Mouse (Mus musculus) lung, embryonic 14.5 days (tissue): Measurements from ENCODE around the gene Hspa1l. TPM values are rescaled to one million over a fixed set of nuclear protein-coding genes. Genes with fewer than 3 reads are reported as not detected.
"Not testable (repeated sequence)": the region's sequence is repeated elsewhere in the genome, so short reads cannot be mapped to it uniquely, and the experiment has no call there.

ENCODE experiments used
- ATAC-seq: fragments of 200-750 bp; cut with Nextera tagmentation; 2 replicates; pipeline ENCODE4 v1.8.0; 2017; ENCODE audit warnings: mild to moderate bottlenecking, moderate TSS enrichment, moderate library complexity; ENCODE audit not compliant: insufficient read depth
- DNase-seq: peaks from one replicate; pipeline ENCODE4 v3.0.0-alpha.2; 2015
- H3K27ac ChIP-seq: fragments of 300-500 bp; sonication (generic); 2 replicates; pipeline ENCODE4 v1.5.1; 2014; ENCODE audit warnings: low read depth, mild to moderate bottlenecking, moderate library complexity
- H3K27me3 ChIP-seq: fragments of 300-500 bp; sonication (generic); 2 replicates; pipeline ENCODE4 v1.6.1; 2014; ENCODE audit warnings: low read length, control low read depth; ENCODE audit not compliant: insufficient read depth
- H3K36me3 ChIP-seq: fragments of 300-500 bp; sonication (generic); 2 replicates; pipeline ENCODE4 v1.6.1; 2014; ENCODE audit warnings: control low read depth; ENCODE audit not compliant: insufficient read depth
- H3K4me1 ChIP-seq: fragments of 300-500 bp; sonication (generic); 2 replicates; pipeline ENCODE4 v1.6.1; 2014; ENCODE audit warnings: antibody characterized with exemption, control low read depth; ENCODE audit not compliant: insufficient read depth
- H3K4me2 ChIP-seq: fragments of 300-500 bp; sonication (generic); 2 replicates; pipeline ENCODE4 v1.6.1; 2014; ENCODE audit warnings: mild to moderate bottlenecking
- H3K4me3 ChIP-seq: fragments of 300-500 bp; sonication (generic); 2 replicates; pipeline ENCODE4 v1.5.1; 2014; ENCODE audit warnings: low read depth, low read length
- H3K9ac ChIP-seq: fragments of 300-500 bp; sonication (generic); 2 replicates; pipeline ENCODE4 v1.6.1; 2014
- H3K9me3 ChIP-seq: fragments of 300-500 bp; sonication (generic); 2 replicates; pipeline ENCODE4 v1.6.1; 2016; ENCODE audit warnings: low read depth, low read length, control low read depth
- CTCF ChIP-seq: IDR thresholded peaks from 2 replicates; pipeline ENCODE4 v1.5.1; 2016; ENCODE audit warnings: antibody characterized with exemption, low read depth
- WGBS: fragments of 180-500 bp; shearing (Covaris S2); extraction: QIAGEN DNeasy Blood & Tissue Kit; methylation state at CpG from one replicate; pipeline ENCODE4 v1.1.7; 2014; 5-methylcytosine and 5-hydroxymethylcytosine counted together
- polyA plus RNA-seq: library from polyadenylated mRNA; unstranded; fragments of >200 nt; fragmentation: Nextera tagmentation; extraction: Ambion mirVana; gene quantifications from 2 replicates; pipeline ENCODE4 v1.2.1, GENCODE M21; 2014

The Hspa1l gene
- polyA plus RNA-seq, 1 experiment from 2014 or later = 0.83 TPM

GRCm38 (mm10) chr17:34959130-34959778, 13.2 kb upstream of the Hspa1l start, which contains the start of gene Hspa1b:
Gene Hspa1b, minus strand, starts transcription at chr17:34959238.
- Histone ChIP-seq H3K27ac (peak within 1 kb of the TSS; percentile 96), H3K9ac (peak within 1 kb of the TSS; percentile 63), H3K4me3 (peak within 1 kb of the TSS; percentile 41), H3K4me2 (peak within 1 kb of the TSS; percentile 79)
- H3K27me3 ChIP-seq, H3K9me3 ChIP-seq, H3K4me1 ChIP-seq, H3K36me3 ChIP-seq: not testable (repeated sequence)
- WGBS = under 1% methylated on average over 25 of the region's 32 CpGs
- DNase-seq (peak; percentile 94), ATAC-seq (peak; percentile 94)

DNA sequence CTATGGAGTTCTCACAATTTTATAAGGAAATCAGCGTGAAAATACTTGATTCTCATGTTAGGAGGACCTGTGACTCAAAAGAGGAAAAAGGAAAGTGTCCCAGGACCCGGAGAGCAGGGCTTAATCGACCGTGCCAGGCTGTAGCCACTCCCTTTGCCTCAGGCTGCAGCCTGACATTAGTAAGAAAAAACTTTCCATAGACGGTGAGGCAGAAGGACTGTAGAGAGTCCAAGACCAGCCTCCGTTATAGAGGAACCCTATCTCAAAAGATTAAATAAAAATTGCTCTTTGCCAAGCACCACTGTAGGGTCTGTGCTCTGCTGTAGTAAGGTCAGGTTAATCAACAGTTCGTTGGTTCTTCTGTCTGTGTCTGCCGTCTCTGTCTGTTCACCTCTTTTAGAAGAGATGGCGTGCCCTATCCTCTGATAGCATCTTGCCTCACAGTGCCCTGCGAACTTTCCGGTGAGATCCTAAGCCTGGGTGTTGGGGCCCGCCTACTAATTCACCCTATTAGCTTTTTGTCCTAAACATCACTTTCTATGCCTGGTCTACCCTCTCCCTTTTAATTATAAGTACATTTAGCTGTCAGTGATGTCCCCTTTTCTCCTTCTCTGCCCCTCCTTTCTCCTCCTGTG, 12.5 kb upstream of the Hspa1l start:
- no peaks in the 10 kb centered on the region for H3K36me3 ChIP-seq
- H3K4me3 ChIP-seq = peak overlapping the region; percentile 41
- peak overlapping the region; percentile 79 for H3K4me2 ChIP-seq
- 10% methylated on average over 12 of the region's 12 CpGs for WGBS
- peaks cover 7% of the 10 kb centered on the region; the same call in 1 of the 2 replicates for H3K27me3 ChIP-seq
- peak; percentile 54 for DNase-seq
- H3K9ac ChIP-seq = peak overlapping the region; percentile 63
- no peaks in the 10 kb centered on the region for H3K4me1 ChIP-seq
- peak overlapping the region; percentile 96 for H3K27ac ChIP-seq
- TF ChIP-seq CTCF = no peak
- peak; percentile 35; the same call in 1 of the 2 replicates for ATAC-seq
- no peaks in the 10 kb centered on the region for H3K9me3 ChIP-seq

GRCm38 (mm10) chr17:34960702-34961493, 11.6 kb upstream of the Hspa1l start:
- no peaks in the 10 kb centered on the region for H3K9me3 ChIP-seq
- H3K36me3 ChIP-seq = no peaks in the 10 kb centered on the region
- no peak overlapping the region for H3K27ac ChIP-seq
- H3K4me1 ChIP-seq = no peaks in the 10 kb centered on the region
- no peak for DNase-seq
- no peak for TF ChIP-seq CTCF
- H3K4me3 ChIP-seq = no peak overlapping the region
- no peak for ATAC-seq
- H3K4me2 ChIP-seq = no peak overlapping the region; the same call in 1 of the 2 replicates
- H3K9ac ChIP-seq = no peak overlapping the region
- peaks cover 4% of the 10 kb centered on the region; the same call in 1 of the 2 replicates for H3K27me3 ChIP-seq

DNA sequence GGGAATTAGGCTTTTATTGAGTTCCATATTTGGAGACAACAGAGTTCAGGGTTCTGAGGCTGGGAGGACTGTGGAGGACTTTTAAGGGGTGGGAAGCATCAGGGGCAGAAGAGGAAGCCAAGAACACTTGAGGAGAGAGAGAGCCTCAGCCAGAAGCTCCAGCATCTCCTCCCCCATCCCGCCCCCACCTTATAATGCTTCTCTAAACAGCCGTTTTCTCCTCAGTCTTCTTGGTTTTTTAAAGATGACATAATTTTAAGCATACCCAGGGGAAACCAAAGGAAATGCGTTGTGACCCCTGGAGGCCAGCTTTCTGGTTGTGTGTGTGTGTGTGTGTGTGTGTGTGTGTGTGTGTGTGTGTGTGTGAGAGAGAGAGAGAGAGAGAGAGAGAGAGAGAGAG, 10.4 kb upstream of the Hspa1l start:
- H3K4me1 ChIP-seq = no peaks in the 10 kb centered on the region
- 30% methylated on average over 3 of the region's 3 CpGs for WGBS
- no peaks in the 10 kb centered on the region for H3K27me3 ChIP-seq
- no peaks in the 10 kb centered on the region for H3K36me3 ChIP-seq
- no peak overlapping the region for H3K9ac ChIP-seq
- H3K9me3 ChIP-seq = no peaks in the 10 kb centered on the region
- H3K27ac ChIP-seq = no peak overlapping the region
- no peak for DNase-seq
- no peak overlapping the region for H3K4me3 ChIP-seq
- H3K4me2 ChIP-seq = no peak overlapping the region
- no peak for TF ChIP-seq CTCF
- ATAC-seq = no peak

GRCm38 (mm10) chr17:34962841-34963240, 9.7 kb upstream of the Hspa1l start:
- no peak overlapping the region for H3K9ac ChIP-seq
- TF ChIP-seq CTCF = no peak
- DNase-seq (no peak), ATAC-seq (no peak)
- no peak overlapping the region for H3K4me2 ChIP-seq
- H3K4me1 ChIP-seq = no peaks in the 10 kb centered on the region
- H3K9me3 ChIP-seq = no peaks in the 10 kb centered on the region
- H3K4me3 ChIP-seq = no peak overlapping the region
- 68% methylated on average over 1 of the region's 1 CpGs for WGBS
- no peaks in the 10 kb centered on the region for H3K36me3 ChIP-seq
- peaks cover 4% of the 10 kb centered on the region for H3K27me3 ChIP-seq
- no peak overlapping the region for H3K27ac ChIP-seq

GRCm38 (mm10) chr17:34964640-34965049, 7.9 kb upstream of the Hspa1l start:
- no peaks in the 10 kb centered on the region for H3K36me3 ChIP-seq
- TF ChIP-seq CTCF = no peak
- H3K27me3 ChIP-seq = peaks cover 22% of the 10 kb centered on the region
- H3K9ac ChIP-seq = peak overlapping the region; percentile 18; the same call in 1 of the 2 replicates
- H3K4me1 ChIP-seq = no peaks in the 10 kb centered on the region
- H3K9me3 ChIP-seq = no peaks in the 10 kb centered on the region
- WGBS = 15% methylated on average over 1 of the region's 1 CpGs
- H3K27ac ChIP-seq = no peak overlapping the region
- no peak overlapping the region for H3K4me2 ChIP-seq
- no peak overlapping the region for H3K4me3 ChIP-seq
- ATAC-seq (no peak), DNase-seq (no peak)

DNA sequence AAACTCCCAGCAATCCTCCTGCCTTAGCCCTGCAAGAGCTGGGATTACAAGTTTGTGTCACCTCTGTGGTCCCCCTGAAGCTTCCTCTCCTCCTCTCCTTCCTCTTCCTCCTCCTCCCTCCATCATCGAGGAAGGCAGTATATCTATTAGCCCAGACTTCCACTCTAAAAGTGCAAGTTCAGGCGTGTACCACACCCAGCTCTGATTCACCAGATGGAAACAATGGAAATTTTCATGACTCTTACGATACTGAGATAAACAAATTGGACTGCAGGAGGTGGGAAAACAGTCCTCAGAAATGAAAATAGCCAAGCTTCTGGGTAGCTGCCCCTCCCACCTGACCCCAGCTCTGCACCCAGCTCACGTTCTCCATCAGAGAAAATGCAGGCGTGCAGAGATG, 6.9 kb upstream of the Hspa1l start:
- Histone ChIP-seq H3K9ac (no peak overlapping the region), H3K4me2 (no peak overlapping the region), H3K4me1 (no peaks in the 10 kb centered on the region), H3K27me3 (peaks cover 25% of the 10 kb centered on the region), H3K27ac (no peak overlapping the region), H3K9me3 (no peaks in the 10 kb centered on the region), H3K36me3 (no peaks in the 10 kb centered on the region), H3K4me3 (no peak overlapping the region)
- DNase-seq (no peak), ATAC-seq (no peak)
- TF ChIP-seq CTCF = no peak
- WGBS = 61% methylated on average over 5 of the region's 5 CpGs

DNA sequence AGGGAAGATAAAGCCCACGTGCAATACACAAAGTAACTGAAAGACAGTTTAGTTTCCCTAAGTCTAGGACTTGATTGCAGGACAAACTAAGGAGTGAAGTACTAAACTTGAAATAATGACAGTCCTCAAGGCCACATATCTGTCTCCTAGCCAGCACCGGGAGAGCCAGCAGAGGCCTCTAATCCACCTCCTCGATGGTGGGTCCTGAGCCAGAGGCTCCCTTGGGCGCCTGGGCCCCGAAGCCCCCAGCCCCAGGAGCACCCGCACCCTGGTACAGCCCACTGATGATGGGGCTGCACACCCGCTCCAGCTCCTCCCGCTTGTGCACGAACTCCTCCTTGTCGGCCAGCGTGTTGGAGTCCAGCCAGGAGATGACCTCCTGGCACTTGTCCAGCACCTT, 2.7 kb upstream of the Hspa1l start, which contains the start of gene Gm20481:
TSS of gene Gm20481 (plus strand) at position 91 of the 400 bp plus-strand sequence.
- peaks cover 25% of the 10 kb centered on the region for H3K27me3 ChIP-seq
- not testable (repeated sequence) for H3K4me3 ChIP-seq, H3K4me2 ChIP-seq, DNase-seq, H3K27ac ChIP-seq, H3K4me1 ChIP-seq, H3K9ac ChIP-seq, ATAC-seq, H3K36me3 ChIP-seq, H3K9me3 ChIP-seq
- 50% methylated on average over 6 of the region's 11 CpGs for WGBS

DNA sequence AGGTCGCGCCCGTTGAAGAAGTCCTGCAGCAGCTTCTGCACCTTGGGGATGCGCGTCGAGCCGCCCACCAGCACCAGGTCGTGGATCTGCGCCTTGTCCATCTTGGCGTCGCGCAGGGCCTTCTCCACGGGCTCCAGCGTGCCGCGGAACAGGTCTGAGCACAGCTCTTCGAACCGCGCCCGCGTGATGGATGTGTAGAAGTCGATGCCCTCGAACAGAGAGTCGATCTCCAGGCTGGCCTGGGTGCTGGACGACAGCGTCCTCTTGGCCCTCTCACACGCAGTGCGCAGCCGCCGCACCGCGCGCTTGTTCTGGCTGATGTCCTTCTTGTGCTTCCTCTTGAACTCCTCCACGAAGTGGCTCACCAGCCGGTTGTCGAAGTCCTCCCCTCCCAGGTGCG, 1.7 kb upstream of the Hspa1l start:
- H3K27me3 ChIP-seq = peaks cover 25% of the 10 kb centered on the region
- H3K27ac ChIP-seq, DNase-seq, H3K4me3 ChIP-seq, H3K36me3 ChIP-seq, ATAC-seq, H3K9ac ChIP-seq, H3K9me3 ChIP-seq, H3K4me1 ChIP-seq, H3K4me2 ChIP-seq: not testable (repeated sequence)
- WGBS = 33% methylated on average over 21 of the region's 37 CpGs

GRCm38 (mm10) chr17:34971694-34972068, 822 bp upstream of the Hspa1l start:
- not testable (repeated sequence) for H3K36me3 ChIP-seq, H3K27ac ChIP-seq, ATAC-seq, H3K9ac ChIP-seq, H3K4me1 ChIP-seq, DNase-seq, H3K9me3 ChIP-seq
- Histone ChIP-seq H3K27me3 (peaks cover 25% of the 10 kb centered on the region), H3K4me3 (peak overlapping the region; percentile 33; the same call in 1 of the 2 replicates), H3K4me2 (peak overlapping the region; percentile 82)
- 0% methylated on average over 28 of the region's 43 CpGs for WGBS
